Mouse (Mus musculus) forebrain, embryonic 10.5 days (tissue): Measurements from ENCODE around the gene Hoxa7. TPM values are rescaled to one million over a fixed set of nuclear protein-coding genes. Genes with fewer than 3 reads are reported as not detected.
A peak's percentile ranks its signal among the peaks of the same experiment; 100 is the strongest.

ENCODE experiments used
- DNase-seq: peaks from one replicate; pipeline ENCODE4 v3.0.0-alpha.2; 2017; ENCODE audit warnings: low spot score; ENCODE audit errors: extremely low spot score
- H3K27ac ChIP-seq: fragments of 300-500 bp; sonication (generic); 2 replicates; pipeline ENCODE4 v1.5.1; 2016; ENCODE audit warnings: mild to moderate bottlenecking
- H3K27me3 ChIP-seq: fragments of 300-500 bp; sonication (generic); 2 replicates; pipeline ENCODE4 v1.6.1; 2016; ENCODE audit warnings: mild to moderate bottlenecking; ENCODE audit not compliant: poor library complexity, severe bottlenecking
- H3K36me3 ChIP-seq: fragments of 300-500 bp; sonication (generic); replicated peaks from 2 replicates; pipeline ENCODE4 v1.6.1; 2016; ENCODE audit warnings: mild to moderate bottlenecking, moderate library complexity
- H3K4me1 ChIP-seq: fragments of 300-500 bp; sonication (generic); 2 replicates; pipeline ENCODE4 v1.6.1; 2016
- H3K4me3 ChIP-seq: fragments of 300-500 bp; sonication (generic); 2 replicates; pipeline ENCODE4 v1.5.1; 2016; ENCODE audit warnings: mild to moderate bottlenecking, moderate library complexity
- H3K9me3 ChIP-seq: fragments of 300-500 bp; sonication (generic); 2 replicates; pipeline ENCODE4 v1.6.1; 2016; ENCODE audit warnings: mild to moderate bottlenecking, moderate library complexity
- WGBS: fragments of 180-500 bp; shearing (Covaris S2); methylation state at CpG from one replicate; pipeline ENCODE4 v1.1.7; 2016; 5-methylcytosine and 5-hydroxymethylcytosine counted together
- polyA plus RNA-seq: library from polyadenylated mRNA; unstranded; fragments of >200 nt; fragmentation: Nextera tagmentation; extraction: Ambion mirVana; gene quantifications from 2 replicates; pipeline ENCODE4 v1.2.1, GENCODE M21; 2016

The Hoxa7 gene
- not detected in 2 replicates for polyA plus RNA-seq

DNA sequence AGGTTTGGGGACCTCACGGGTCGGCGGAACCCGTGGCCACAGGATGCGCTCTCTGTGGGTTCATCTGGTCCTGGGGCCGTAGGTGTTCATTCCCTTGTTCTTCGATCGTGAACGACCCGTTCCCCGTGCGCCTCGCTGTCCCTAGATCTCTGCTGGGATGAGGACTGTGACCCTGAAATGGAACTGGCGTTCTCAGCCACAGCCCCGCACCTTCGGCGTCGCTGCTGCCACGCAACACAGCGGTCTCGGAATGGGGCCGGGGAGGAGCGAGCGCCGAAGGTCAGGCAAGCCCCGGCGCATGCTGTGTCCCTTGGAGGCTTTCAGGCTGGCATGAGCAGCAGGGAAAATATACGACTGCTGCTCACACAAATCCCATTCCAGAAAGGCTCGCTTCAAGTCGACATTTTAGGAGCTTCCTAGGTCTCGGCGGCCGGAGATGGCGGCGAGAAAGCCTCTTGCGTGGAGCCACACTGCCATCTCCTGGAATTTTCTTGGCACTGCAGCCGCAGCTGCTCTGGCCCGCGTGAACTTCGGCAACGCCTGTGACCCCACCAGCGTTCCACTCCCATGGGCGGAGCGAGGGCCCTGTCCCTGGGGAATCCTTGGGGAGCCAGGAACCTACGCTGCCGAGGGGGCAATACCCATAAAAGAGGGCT lies at the start of gene Hoxa7:
Gene Hoxa7, minus strand, starts transcription at position 518 of the 656 bp plus-strand sequence.
- WGBS, result under 1% methylated on average over 46 of the region's 46 CpGs
- peak within 1 kb of the TSS; percentile 53 for H3K4me3 ChIP-seq
- no peak within 1 kb of the TSS for H3K27ac ChIP-seq
- peak; percentile 85 for DNase-seq
- no peaks in the 10 kb centered on the region for H3K9me3 ChIP-seq
- peaks cover 29% of the 10 kb centered on the region for H3K4me1 ChIP-seq
- no peaks in the 10 kb centered on the region for H3K36me3 ChIP-seq
- peaks cover 100% of the 10 kb centered on the region for H3K27me3 ChIP-seq

DNA sequence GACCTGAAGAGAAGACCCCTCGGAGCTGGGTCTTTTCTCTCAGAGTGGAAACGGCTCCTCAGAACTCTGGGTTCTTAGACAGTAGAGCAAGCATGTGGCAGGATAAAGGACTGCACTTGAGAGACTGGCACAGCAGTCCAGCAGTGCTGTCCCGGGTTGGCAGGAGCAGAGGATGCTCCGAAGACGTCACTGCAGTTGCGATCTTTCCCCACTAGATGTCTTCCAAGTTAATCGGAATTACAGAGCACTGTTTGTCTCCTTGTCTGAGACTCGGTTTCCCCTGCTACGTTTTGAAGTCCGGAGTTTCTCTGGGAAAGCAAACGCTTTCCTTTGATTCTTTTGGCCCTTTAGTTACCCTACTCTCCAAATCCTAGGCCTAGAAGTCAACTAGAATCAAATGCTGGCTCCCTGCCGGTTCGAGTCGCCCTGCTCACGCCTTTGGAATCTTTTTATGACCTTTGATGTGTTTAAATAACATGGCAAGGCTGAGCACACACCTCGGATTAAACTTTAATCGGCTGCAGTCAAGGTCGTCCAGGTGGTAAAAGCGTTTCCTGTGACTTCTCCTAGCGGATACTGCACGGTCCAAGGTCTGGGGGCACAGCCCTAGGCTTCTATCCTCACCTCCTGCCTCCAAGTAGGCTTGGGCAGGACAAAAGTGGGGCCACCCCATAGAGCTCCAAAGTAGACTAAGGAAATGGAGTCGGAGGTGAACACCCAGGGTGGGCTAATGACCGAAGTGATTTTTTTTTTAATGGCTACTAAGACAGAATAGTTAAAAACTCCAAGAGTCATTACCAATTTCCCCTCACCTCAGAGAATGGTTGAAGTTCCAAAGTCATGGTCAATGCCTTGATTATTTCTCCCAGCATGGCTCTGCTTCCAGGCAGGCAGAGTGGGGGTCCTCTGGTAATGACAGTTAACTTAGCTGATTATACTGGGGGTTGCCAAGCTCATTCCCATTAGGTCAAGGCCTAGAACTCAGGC lies 49.1 kb upstream of the Hoxa7 start:
- H3K4me3 ChIP-seq, result no peak overlapping the region
- H3K36me3 ChIP-seq, result no peaks in the 10 kb centered on the region
- no peak overlapping the region for H3K27ac ChIP-seq
- 5% methylated on average over 23 of the region's 23 CpGs for WGBS
- no peaks in the 10 kb centered on the region for H3K4me1 ChIP-seq
- no peak for DNase-seq
- no peaks in the 10 kb centered on the region for H3K9me3 ChIP-seq
- peaks cover 100% of the 10 kb centered on the region for H3K27me3 ChIP-seq

DNA sequence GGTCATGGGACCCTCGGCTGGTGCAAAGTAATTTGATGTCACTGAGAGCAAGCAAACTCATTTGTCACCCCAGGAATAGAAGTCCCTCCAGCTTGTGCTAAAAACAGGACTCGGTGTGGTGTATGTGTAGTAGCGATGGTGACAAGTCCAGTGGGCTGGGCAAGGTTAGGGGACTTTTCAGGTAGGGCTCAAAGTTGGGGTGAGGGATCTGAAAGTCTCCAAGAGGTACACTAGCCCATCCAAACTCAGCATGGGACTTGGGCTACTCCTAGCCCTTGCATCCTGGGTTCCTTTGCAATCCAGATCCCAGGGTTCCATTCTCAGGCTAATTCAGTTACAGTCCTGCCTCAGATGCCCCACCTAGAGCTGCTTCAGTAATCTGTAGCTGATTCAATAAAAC lies 47.1 kb upstream of the Hoxa7 start:
- no peak overlapping the region for H3K4me3 ChIP-seq
- peaks cover 100% of the 10 kb centered on the region for H3K27me3 ChIP-seq
- DNase-seq, result peak; percentile 15
- WGBS, result 4% methylated on average over 3 of the region's 3 CpGs
- no peaks in the 10 kb centered on the region for H3K4me1 ChIP-seq
- H3K9me3 ChIP-seq, result no peaks in the 10 kb centered on the region
- no peaks in the 10 kb centered on the region for H3K36me3 ChIP-seq
- H3K27ac ChIP-seq, result no peak overlapping the region

DNA sequence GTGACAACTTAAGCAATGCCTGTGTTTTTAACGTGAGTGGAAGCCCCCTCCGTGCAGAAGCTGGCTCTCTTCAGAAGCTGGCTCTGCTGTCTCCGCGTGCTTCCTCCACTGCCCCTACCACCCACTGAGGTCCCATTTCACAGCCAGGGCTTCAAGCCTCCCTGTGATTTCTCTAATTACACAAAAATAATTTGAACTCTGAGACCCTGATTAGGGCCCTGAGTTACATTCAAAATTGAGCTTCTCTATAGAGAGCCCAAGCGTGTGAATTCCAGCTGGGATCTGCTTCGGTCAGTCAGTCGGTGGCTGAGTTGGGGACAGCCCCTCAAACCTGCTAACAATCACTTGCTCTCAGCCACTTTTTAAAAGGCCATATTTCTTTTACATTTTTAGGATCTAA lies 46.7 kb upstream of the Hoxa7 start:
- DNase-seq, result no peak
- WGBS, result 1% methylated on average over 7 of the region's 7 CpGs
- H3K27ac ChIP-seq, result no peak overlapping the region
- no peaks in the 10 kb centered on the region for H3K9me3 ChIP-seq
- no peak overlapping the region for H3K4me3 ChIP-seq
- H3K36me3 ChIP-seq, result no peaks in the 10 kb centered on the region
- peaks cover 100% of the 10 kb centered on the region for H3K27me3 ChIP-seq
- H3K4me1 ChIP-seq, result no peaks in the 10 kb centered on the region

DNA sequence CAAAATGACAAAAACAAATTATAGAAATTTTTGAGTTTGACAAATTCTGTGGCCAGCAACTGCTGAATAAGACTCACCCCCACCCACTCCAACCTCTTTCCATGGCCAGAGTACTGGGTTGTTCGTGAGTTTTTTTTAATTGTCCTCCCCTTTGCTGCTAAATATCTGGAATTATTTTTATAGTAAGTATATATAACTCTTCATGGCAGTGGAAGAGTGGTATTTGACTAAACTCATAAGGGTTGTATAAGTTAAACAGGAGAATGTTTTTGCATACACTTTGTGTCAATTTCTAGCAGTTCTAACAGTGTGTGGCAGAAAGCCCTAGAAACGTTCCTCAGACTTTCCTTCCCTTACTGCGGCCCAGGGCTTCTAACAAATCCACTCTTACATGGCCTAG lies 46.0 kb upstream of the Hoxa7 start:
- no peak overlapping the region for H3K4me3 ChIP-seq
- H3K4me1 ChIP-seq, result no peaks in the 10 kb centered on the region
- no peaks in the 10 kb centered on the region for H3K9me3 ChIP-seq
- H3K27me3 ChIP-seq, result peaks cover 100% of the 10 kb centered on the region
- WGBS, result 9% methylated on average over 3 of the region's 3 CpGs
- no peak for DNase-seq
- no peak overlapping the region for H3K27ac ChIP-seq
- H3K36me3 ChIP-seq, result no peaks in the 10 kb centered on the region

DNA sequence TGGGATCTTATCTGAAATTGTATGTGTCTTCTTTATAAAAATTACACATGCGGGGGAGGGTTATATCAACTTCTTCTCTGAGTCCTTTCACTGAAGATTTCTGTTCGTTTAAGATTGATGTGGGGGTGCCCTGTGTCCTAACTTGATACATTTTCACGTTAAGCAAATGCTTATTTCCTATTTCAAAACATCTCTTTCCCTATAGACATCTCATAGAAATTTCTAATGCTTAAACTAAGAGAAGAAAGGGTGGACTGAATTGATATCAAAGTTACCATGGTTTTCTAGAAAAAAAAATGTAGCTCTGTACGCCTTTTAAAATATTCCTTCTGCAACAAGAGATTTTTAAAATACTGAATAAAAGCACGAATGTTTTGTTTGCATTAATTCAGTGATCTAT lies 45.6 kb upstream of the Hoxa7 start:
- no peaks in the 10 kb centered on the region for H3K36me3 ChIP-seq
- 17% methylated on average over 5 of the region's 5 CpGs for WGBS

DNA sequence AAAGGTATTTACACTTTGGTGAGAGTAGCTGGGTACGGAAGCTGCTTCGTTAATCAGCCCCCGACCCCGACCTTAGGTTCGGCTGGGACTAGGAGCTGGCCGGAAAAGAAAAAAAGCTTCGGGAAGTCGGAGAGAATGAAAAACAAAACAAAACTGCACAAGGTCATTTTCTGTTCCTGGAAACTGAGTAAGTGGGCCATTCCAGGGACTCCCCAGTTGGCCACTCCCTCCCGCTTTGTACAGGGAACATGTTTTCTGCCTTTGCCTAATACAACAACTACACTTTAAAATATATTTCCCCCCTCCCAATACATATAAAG lies 45.0 kb upstream of the Hoxa7 start:
- 1% methylated on average over 9 of the region's 9 CpGs for WGBS
- H3K9me3 ChIP-seq, result no peaks in the 10 kb centered on the region
- no peak for DNase-seq
- no peak overlapping the region for H3K4me3 ChIP-seq
- no peaks in the 10 kb centered on the region for H3K36me3 ChIP-seq
- H3K27ac ChIP-seq, result no peak overlapping the region
- H3K27me3 ChIP-seq, result peaks cover 100% of the 10 kb centered on the region
- H3K4me1 ChIP-seq, result no peaks in the 10 kb centered on the region

More for the DNA sequence above, 45.6 kb upstream of the Hoxa7 start:
- Histone ChIP-seq H3K9me3 (no peaks in the 10 kb centered on the region), H3K4me3 (no peak overlapping the region), H3K27ac (no peak overlapping the region), H3K4me1 (no peaks in the 10 kb centered on the region), H3K27me3 (peaks cover 100% of the 10 kb centered on the region)
- DNase-seq, result no peak

DNA sequence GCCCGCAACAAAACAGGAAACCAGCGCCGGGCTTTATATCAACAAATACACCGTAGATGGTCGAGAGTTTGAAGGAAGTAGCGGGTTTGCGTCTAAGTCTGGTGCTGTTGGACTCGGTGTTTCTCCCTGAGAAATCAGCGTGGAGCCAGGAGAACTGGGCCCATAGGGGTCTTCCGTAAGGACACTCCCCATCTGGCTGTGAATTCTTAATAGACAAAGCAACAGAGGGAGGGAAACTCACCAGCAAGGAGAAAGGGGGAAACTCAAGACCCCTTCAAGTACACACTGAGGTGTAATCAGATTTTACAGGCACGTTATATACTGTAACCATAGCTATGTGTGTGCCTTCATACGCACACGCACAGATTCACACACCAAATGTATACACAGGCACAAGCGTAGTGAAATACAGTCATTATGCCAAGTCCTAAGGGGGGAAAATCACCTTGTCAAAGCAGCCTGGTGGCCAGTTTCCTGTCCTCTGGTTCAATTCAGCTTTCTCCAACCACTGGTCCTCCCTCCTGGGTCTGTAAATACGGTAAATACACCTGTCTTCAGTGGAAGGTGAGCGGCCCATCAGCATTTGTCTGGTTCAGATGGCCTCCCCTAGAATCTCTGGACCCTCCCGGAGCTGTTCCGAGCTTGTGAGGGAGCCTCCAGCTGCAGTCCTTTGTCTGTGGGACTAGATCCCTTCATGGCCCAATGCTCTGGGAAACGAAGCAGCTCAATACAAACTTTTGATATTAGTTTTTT lies 44.4 kb upstream of the Hoxa7 start:
- Histone ChIP-seq H3K27ac (no peak overlapping the region), H3K27me3 (peaks cover 100% of the 10 kb centered on the region), H3K9me3 (no peaks in the 10 kb centered on the region), H3K4me3 (no peak overlapping the region), H3K4me1 (peaks cover under 1% of the 10 kb centered on the region), H3K36me3 (no peaks in the 10 kb centered on the region)
- peak; percentile 53 for DNase-seq
- under 1% methylated on average over 19 of the region's 19 CpGs for WGBS

DNA sequence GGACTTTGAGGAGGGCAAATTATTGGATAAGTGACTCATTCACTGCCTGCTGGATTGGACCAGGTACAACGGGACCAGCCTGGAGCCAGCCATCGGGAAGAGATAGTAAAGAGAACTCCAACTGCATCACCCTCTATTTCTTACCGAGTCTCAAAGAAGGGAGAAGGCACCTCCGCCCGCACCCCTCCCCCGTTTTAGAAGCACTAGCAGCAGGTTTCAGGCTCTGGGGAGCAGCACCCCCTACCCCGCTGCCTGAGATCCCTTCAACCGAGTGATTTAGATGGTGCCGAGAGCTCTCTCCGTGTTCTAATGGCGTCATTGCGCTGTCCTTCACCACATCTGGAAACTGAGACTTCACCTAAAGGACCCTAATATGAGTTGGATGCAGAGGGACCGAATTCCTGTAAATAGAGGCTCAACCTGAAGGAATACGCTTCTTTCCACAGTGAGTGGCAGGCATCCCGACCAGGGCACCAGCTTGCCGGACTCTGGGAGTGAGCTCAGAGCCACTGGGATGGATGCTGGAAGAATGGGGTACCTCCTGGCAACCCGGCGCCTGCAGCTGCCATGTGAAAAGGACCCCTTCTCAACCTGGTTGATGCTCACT lies 43.8 kb upstream of the Hoxa7 start:
- Histone ChIP-seq H3K9me3 (no peaks in the 10 kb centered on the region), H3K27me3 (peaks cover 100% of the 10 kb centered on the region), H3K4me1 (peaks cover 7% of the 10 kb centered on the region), H3K27ac (no peak overlapping the region), H3K4me3 (no peak overlapping the region), H3K36me3 (no peaks in the 10 kb centered on the region)
- peak; percentile 44 for DNase-seq
- WGBS, result 1% methylated on average over 18 of the region's 18 CpGs

DNA sequence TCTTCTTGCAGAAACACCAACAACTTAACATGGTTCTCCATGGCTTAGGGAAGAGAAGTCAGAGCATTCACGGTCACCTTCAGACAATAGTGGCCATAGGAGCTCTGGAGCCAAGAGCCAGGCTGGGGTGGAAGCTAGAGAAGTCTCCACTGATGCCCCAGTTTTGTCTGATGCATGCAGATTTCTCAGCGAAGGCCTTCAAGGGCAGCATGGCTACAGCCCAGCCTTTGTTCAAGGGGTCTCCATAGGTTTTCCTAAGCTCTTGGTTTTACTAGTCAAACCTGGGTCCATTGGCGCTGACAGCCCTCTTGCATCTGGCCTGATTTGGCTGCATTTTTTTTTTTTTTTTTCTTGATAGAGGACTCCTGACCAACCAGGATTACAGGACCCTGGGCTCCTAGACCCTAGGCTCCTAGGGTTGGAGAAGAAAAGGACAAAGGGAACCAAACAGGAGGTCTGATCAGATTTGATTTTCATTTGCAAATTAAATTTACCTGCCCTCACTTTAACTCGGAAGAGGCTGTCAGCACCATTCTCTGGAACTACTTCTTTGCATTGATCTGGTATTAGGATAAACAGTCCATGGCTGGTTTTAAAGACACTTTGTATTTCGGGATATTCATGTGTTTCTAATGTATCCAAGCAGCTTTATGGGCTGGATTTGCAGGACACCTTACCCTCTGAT lies 42.6 kb upstream of the Hoxa7 start:
- Histone ChIP-seq H3K27ac (no peak overlapping the region), H3K36me3 (no peaks in the 10 kb centered on the region), H3K4me1 (peaks cover 11% of the 10 kb centered on the region), H3K9me3 (no peaks in the 10 kb centered on the region), H3K4me3 (no peak overlapping the region), H3K27me3 (peaks cover 100% of the 10 kb centered on the region)
- WGBS, result 2% methylated on average over 5 of the region's 5 CpGs
- DNase-seq, result no peak

DNA sequence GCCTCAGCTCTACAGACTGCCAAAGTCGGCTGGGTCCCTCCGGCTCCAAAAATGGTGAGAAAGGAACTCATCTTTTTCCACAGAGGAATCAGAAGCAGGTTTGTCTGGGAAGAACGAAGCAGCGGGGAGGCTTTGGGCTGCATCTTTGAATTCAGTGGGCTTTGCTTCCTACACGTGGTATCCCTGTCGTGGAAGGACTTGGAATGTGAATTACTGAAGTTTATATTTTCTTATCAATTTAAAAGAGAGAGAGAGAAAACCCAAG lies 41.6 kb upstream of the Hoxa7 start:
- Histone ChIP-seq H3K9me3 (no peaks in the 10 kb centered on the region), H3K4me1 (peaks cover 11% of the 10 kb centered on the region), H3K27me3 (peaks cover 100% of the 10 kb centered on the region), H3K27ac (no peak overlapping the region), H3K4me3 (no peak overlapping the region), H3K36me3 (no peaks in the 10 kb centered on the region)
- DNase-seq, result no peak
- WGBS, result under 1% methylated on average over 6 of the region's 6 CpGs
